Mouse (Mus musculus) lung, postnatal 0 days (tissue): Measurements from ENCODE around the gene Tnfrsf11a.

ENCODE experiments used
- CTCF ChIP-seq: IDR thresholded peaks from 2 replicates; pipeline ENCODE4 v1.5.1; 2016; ENCODE audit warnings: antibody characterized with exemption, mild to moderate bottlenecking
- EP300 ChIP-seq: IDR thresholded peaks from 2 replicates; pipeline ENCODE4 v1.6.1; 2016; ENCODE audit warnings: antibody characterized with exemption, mild to moderate bottlenecking, control low read depth

DNA sequence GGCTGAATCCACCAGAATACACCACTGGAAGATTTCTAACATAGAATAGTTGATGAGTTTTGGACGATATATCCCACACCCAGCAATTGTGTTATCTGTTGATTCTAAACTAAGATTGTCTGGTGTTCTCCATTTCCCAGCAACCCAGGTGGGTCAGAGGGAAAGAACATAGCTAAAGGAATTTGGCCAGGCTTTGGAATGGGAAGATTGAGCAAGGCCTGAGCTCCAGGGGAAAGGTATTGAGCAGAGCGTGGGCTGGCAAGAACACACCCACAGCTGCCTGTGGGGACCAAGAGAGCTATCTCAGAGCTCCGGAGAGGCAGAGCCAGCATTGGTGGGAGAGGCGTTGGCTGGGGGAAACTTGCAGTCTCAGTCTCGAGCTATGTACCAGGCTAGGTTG lies 97.3 kb downstream of the Tnfrsf11a start:
- no peak for TF ChIP-seq CTCF
- TF ChIP-seq EP300 = no peak
